Mouse (Mus musculus) hindbrain, embryonic 14.5 days (tissue): ENCODE measurements at regions not wholly inside any gene's neighbourhood (a gene's known extent, or its start where the extent isn't known, plus 50 kb on each side); places are given as distances from the start of the nearest gene placed in this dataset.
A peak's percentile ranks its signal among the peaks of the same experiment; 100 is the strongest.

Source experiments
- ATAC-seq: fragments of 200-750 bp; cut with Nextera tagmentation; 2 replicates; pipeline ENCODE4 v1.8.0; 2017; ENCODE audit warnings: moderate number of reproducible peaks, mild to moderate bottlenecking, moderate TSS enrichment, moderate library complexity; ENCODE audit not compliant: low FRiP score
- DNase-seq: peaks from one replicate; pipeline ENCODE4 v3.0.0-alpha.2; 2015; ENCODE audit warnings: low spot score
- H3K27ac ChIP-seq: fragments of 300-500 bp; sonication (generic); 2 replicates; pipeline ENCODE4 v1.5.1; 2014; ENCODE audit warnings: mild to moderate bottlenecking, moderate library complexity
- H3K27me3 ChIP-seq: fragments of 300-500 bp; sonication (generic); 2 replicates; pipeline ENCODE4 v1.6.1; 2014; ENCODE audit warnings: mild to moderate bottlenecking, low read length, mixed read lengths; ENCODE audit not compliant: control insufficient read depth, insufficient read depth
- H3K36me3 ChIP-seq: fragments of 300-500 bp; sonication (generic); replicated peaks from 2 replicates; pipeline ENCODE4 v1.6.1; 2014; ENCODE audit not compliant: control insufficient read depth, insufficient read depth
- H3K4me1 ChIP-seq: fragments of 300-500 bp; sonication (generic); replicated peaks from 2 replicates; pipeline ENCODE4 v1.6.1; 2014; ENCODE audit warnings: antibody characterized with exemption, low read length, mixed read lengths; ENCODE audit not compliant: control insufficient read depth, insufficient read depth
- H3K4me2 ChIP-seq: fragments of 300-500 bp; sonication (generic); replicated peaks from 2 replicates; pipeline ENCODE4 v1.6.1; 2014; ENCODE audit warnings: mild to moderate bottlenecking, moderate library complexity
- H3K4me3 ChIP-seq: fragments of 300-500 bp; sonication (generic); replicated peaks from 2 replicates; pipeline ENCODE4 v1.5.1; 2014; ENCODE audit warnings: mild to moderate bottlenecking, low read length
- H3K9ac ChIP-seq: fragments of 300-500 bp; sonication (generic); 2 replicates; pipeline ENCODE4 v1.6.1; 2014
- H3K9me3 ChIP-seq: fragments of 300-500 bp; sonication (generic); 2 replicates; pipeline ENCODE4 v1.6.1; 2016; ENCODE audit warnings: low read length; ENCODE audit not compliant: control insufficient read depth
- WGBS: fragments of 180-500 bp; shearing (Covaris S2); extraction: QIAGEN DNeasy Blood & Tissue Kit; methylation state at CpG from one replicate; pipeline ENCODE4 v1.1.7; 2014; 5-methylcytosine and 5-hydroxymethylcytosine counted together

GRCm38 (mm10) chr3:132237344-132237743 lies 152.3 kb downstream of the Dkk2 start:
- WGBS, result 81% methylated on average over 3 of the region's 3 CpGs

GRCm38 (mm10) chr3:132257834-132258233 lies 172.7 kb downstream of the Dkk2 start:
- no peaks in the 10 kb centered on the region for H3K27me3 ChIP-seq
- DNase-seq, result no peak
- no peak overlapping the region for H3K9ac ChIP-seq
- H3K4me1 ChIP-seq, result no peaks in the 10 kb centered on the region
- H3K4me2 ChIP-seq, result no peak overlapping the region
- H3K36me3 ChIP-seq, result no peaks in the 10 kb centered on the region
- 93% methylated on average over 1 of the region's 1 CpGs for WGBS
- no peak for ATAC-seq
- H3K27ac ChIP-seq, result no peak overlapping the region
- no peak overlapping the region for H3K4me3 ChIP-seq
- H3K9me3 ChIP-seq, result 0 out of 2 replicates have a peak, but pooled peaks cover 3% of the 10 kb centered on the region

More at GRCm38 (mm10) chr3:132237344-132237743, 152.3 kb downstream of the Dkk2 start:
- no peak overlapping the region for H3K4me3 ChIP-seq
- H3K9ac ChIP-seq, result no peak overlapping the region
- ATAC-seq (no peak), DNase-seq (no peak)
- no peak overlapping the region for H3K27ac ChIP-seq
- H3K4me1 ChIP-seq, result no peaks in the 10 kb centered on the region
- no peaks in the 10 kb centered on the region for H3K36me3 ChIP-seq
- no peaks in the 10 kb centered on the region for H3K9me3 ChIP-seq
- no peaks in the 10 kb centered on the region for H3K27me3 ChIP-seq
- no peak overlapping the region for H3K4me2 ChIP-seq

- DNase-seq (no peak), ATAC-seq (no peak)
- 90% methylated on average over 1 of the region's 1 CpGs for WGBS
- Histone ChIP-seq H3K4me3 (no peak overlapping the region), H3K36me3 (no peaks in the 10 kb centered on the region), H3K4me2 (no peak overlapping the region), H3K9me3 (no peaks in the 10 kb centered on the region), H3K9ac (no peak overlapping the region), H3K27me3 (no peaks in the 10 kb centered on the region), H3K27ac (no peak overlapping the region), H3K4me1 (no peaks in the 10 kb centered on the region)
Measured at GRCm38 (mm10) chr3:132269641-132270040, 184.5 kb downstream of the Dkk2 start.

- Histone ChIP-seq H3K27me3 (no peaks in the 10 kb centered on the region), H3K9me3 (no peaks in the 10 kb centered on the region), H3K27ac (no peak overlapping the region), H3K4me3 (no peak overlapping the region), H3K36me3 (no peaks in the 10 kb centered on the region), H3K4me1 (no peaks in the 10 kb centered on the region), H3K9ac (no peak overlapping the region), H3K4me2 (no peak overlapping the region)
- ATAC-seq (peak; percentile 17; the same call in 1 of the 2 replicates), DNase-seq (no peak)
- 78% methylated on average over 10 of the region's 10 CpGs for WGBS
Measured at GRCm38 (mm10) chr3:132274786-132275185, 189.7 kb downstream of the Dkk2 start.

GRCm38 (mm10) chr3:132277771-132278170 lies 192.7 kb downstream of the Dkk2 start:
- Histone ChIP-seq H3K27ac (no peak overlapping the region), H3K4me1 (no peaks in the 10 kb centered on the region), H3K4me3 (no peak overlapping the region), H3K4me2 (no peak overlapping the region), H3K36me3 (no peaks in the 10 kb centered on the region), H3K9me3 (no peaks in the 10 kb centered on the region), H3K9ac (no peak overlapping the region), H3K27me3 (no peaks in the 10 kb centered on the region)
- 83% methylated on average over 1 of the region's 1 CpGs for WGBS
- ATAC-seq, result no peak
- no peak for DNase-seq

GRCm38 (mm10) chr3:132287714-132288113 lies 202.6 kb downstream of the Dkk2 start:
- no peaks in the 10 kb centered on the region for H3K9me3 ChIP-seq
- ATAC-seq, result no peak

GRCm38 (mm10) chr3:132326961-132327360 lies 241.9 kb downstream of the Dkk2 start:
- ATAC-seq (no peak), DNase-seq (no peak)
- H3K4me1 ChIP-seq, result no peaks in the 10 kb centered on the region
- H3K4me3 ChIP-seq, result no peak overlapping the region
- WGBS, result 87% methylated on average over 4 of the region's 4 CpGs
- H3K9ac ChIP-seq, result no peak overlapping the region
- H3K36me3 ChIP-seq, result no peaks in the 10 kb centered on the region
- H3K9me3 ChIP-seq, result no peaks in the 10 kb centered on the region
- no peaks in the 10 kb centered on the region for H3K27me3 ChIP-seq
- no peak overlapping the region for H3K4me2 ChIP-seq
- H3K27ac ChIP-seq, result no peak overlapping the region

More at GRCm38 (mm10) chr3:132287714-132288113, 202.6 kb downstream of the Dkk2 start:
- Histone ChIP-seq H3K4me2 (no peak overlapping the region), H3K4me1 (no peaks in the 10 kb centered on the region), H3K9ac (no peak overlapping the region), H3K36me3 (no peaks in the 10 kb centered on the region), H3K4me3 (no peak overlapping the region), H3K27ac (no peak overlapping the region), H3K27me3 (no peaks in the 10 kb centered on the region)
- DNase-seq, result no peak
- 83% methylated on average over 3 of the region's 3 CpGs for WGBS

GRCm38 (mm10) chr3:132343625-132344024 lies 258.5 kb downstream of the Dkk2 start:
- H3K4me1 ChIP-seq, result no peaks in the 10 kb centered on the region
- ATAC-seq (no peak), DNase-seq (no peak)
- no peaks in the 10 kb centered on the region for H3K27me3 ChIP-seq
- H3K27ac ChIP-seq, result no peak overlapping the region
- H3K36me3 ChIP-seq, result no peaks in the 10 kb centered on the region
- H3K4me3 ChIP-seq, result no peak overlapping the region
- H3K4me2 ChIP-seq, result no peak overlapping the region
- 64% methylated on average over 3 of the region's 3 CpGs for WGBS
- H3K9me3 ChIP-seq, result no peaks in the 10 kb centered on the region
- H3K9ac ChIP-seq, result no peak overlapping the region

- 90% methylated on average over 1 of the region's 1 CpGs for WGBS
- Histone ChIP-seq H3K27ac (no peak overlapping the region), H3K9ac (no peak overlapping the region), H3K27me3 (no peaks in the 10 kb centered on the region), H3K36me3 (no peaks in the 10 kb centered on the region), H3K9me3 (no peaks in the 10 kb centered on the region), H3K4me1 (no peaks in the 10 kb centered on the region), H3K4me2 (no peak overlapping the region), H3K4me3 (no peak overlapping the region)
- ATAC-seq, result no peak
- no peak for DNase-seq
Measured at GRCm38 (mm10) chr3:132345856-132346255, 260.8 kb downstream of the Dkk2 start.

- no peak overlapping the region for H3K27ac ChIP-seq
- H3K36me3 ChIP-seq, result no peaks in the 10 kb centered on the region
- H3K9ac ChIP-seq, result no peak overlapping the region
- no peak overlapping the region for H3K4me2 ChIP-seq
- no peaks in the 10 kb centered on the region for H3K27me3 ChIP-seq
- ATAC-seq, result no peak
- DNase-seq, result no peak
- H3K4me3 ChIP-seq, result no peak overlapping the region
- H3K4me1 ChIP-seq, result no peaks in the 10 kb centered on the region
- no peaks in the 10 kb centered on the region for H3K9me3 ChIP-seq
- 81% methylated on average over 1 of the region's 1 CpGs for WGBS
Measured at GRCm38 (mm10) chr3:132349602-132350001, 264.5 kb downstream of the Dkk2 start.
